Mouse (Mus musculus): ENCODE measurements around the gene Olfr10. TPM values are rescaled to one million over a fixed set of nuclear protein-coding genes. Genes with fewer than 3 reads are reported as not detected.

Olfr10 gene
- polyA plus RNA-seq, 1 experiment = not detected

DNA sequence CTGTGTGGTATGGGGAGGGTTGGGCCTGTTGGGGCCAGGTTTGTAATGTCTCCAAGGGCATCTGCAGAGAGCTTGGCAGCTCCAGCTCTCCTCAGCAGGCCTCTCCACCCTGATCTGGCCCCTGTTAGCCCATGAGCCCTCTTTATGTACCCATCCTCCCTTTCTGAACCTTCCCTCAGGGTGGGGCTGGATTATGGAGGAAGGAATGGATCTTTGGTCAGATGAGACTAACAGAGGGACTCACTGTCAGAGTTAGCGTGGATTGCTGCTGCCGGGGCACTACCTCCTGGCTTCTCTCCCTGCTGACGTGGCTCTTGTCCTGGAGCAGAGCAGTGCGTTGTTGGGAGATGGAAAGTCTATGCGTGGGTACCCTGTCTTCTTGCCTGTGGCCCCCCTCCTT, 42.3 kb upstream of the Olfr10 start:
- H3K79me2 ChIP-seq (ENCODE audit: control insufficient read depth, insufficient read depth) = peaks cover 38% of the 10 kb centered on the region
- H3K79me3 ChIP-seq (ENCODE audit: low read depth) = peaks cover 7% of the 10 kb centered on the region
- H3K36me3 ChIP-seq (ENCODE audit: control insufficient read depth, insufficient read depth) = peaks cover 58% of the 10 kb centered on the region
- H3K27me3 ChIP-seq (ENCODE audit: control insufficient read depth, insufficient read depth, insufficient read length) = no peaks in the 10 kb centered on the region
- no peak overlapping the region for H3ac ChIP-seq (ENCODE audit: control insufficient read depth, insufficient read length, low read depth)
- no peak overlapping the region for H3K4me3 ChIP-seq (ENCODE audit: insufficient read depth, poor library complexity, severe bottlenecking)
- TF ChIP-seq MYOD1 (IDR thresholded peaks at IDR 0.05; ENCODE audit: control insufficient read depth, insufficient read length, low read depth) (no peak), MYOG (IDR thresholded peaks at IDR 0.05; ENCODE audit: control insufficient read depth, extremely low read depth, insufficient read length) (no peak), FOSL1 (IDR thresholded peaks at IDR 0.05; ENCODE audit: insufficient read depth, low read length, poor library complexity, severe bottlenecking) (no peak), USF1 (IDR thresholded peaks at IDR 0.05; ENCODE audit: low read depth) (no peak), CEBPB (IDR thresholded peaks at IDR 0.05; ENCODE audit: low read depth) (no peak), CTCF (IDR thresholded peaks at IDR 0.05; ENCODE audit: control insufficient read depth, insufficient read depth, insufficient read length) (no peak), MAX (IDR thresholded peaks at IDR 0.05) (no peak)

DNA sequence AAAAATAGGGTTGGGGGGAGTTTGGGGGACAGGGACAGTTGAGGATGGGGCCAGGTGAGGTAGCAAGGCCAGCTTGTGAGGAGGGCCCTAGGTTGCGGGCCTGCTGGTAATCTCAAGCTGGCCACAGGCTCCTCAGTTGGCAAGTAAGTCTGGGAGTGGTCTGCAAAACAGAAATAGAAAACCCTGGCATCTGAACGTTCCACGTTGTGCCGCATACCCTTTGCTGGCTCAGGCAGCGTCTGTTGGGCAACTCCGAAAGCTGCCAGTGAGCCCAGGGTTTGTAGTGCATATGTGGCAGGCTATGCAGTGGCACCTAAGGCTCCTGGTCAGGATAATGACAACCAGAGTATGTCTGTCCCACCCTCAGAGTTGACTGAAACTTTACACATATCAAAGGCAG, 41.4 kb upstream of the Olfr10 start:
- Histone ChIP-seq H3K27me3 (ENCODE audit: control insufficient read depth, insufficient read depth, insufficient read length) (no peaks in the 10 kb centered on the region), H3K4me3 (ENCODE audit: insufficient read depth, poor library complexity, severe bottlenecking) (no peak overlapping the region), H3K36me3 (ENCODE audit: control insufficient read depth, insufficient read depth) (peaks cover 51% of the 10 kb centered on the region), H3K79me2 (ENCODE audit: control insufficient read depth, insufficient read depth) (peaks cover 38% of the 10 kb centered on the region), H3ac (ENCODE audit: control insufficient read depth, insufficient read length, low read depth) (no peak overlapping the region), H3K79me3 (ENCODE audit: low read depth) (peaks cover 7% of the 10 kb centered on the region)
- TF ChIP-seq CTCF (IDR thresholded peaks at IDR 0.05; ENCODE audit: control insufficient read depth, insufficient read depth, insufficient read length) = no peak
- TF ChIP-seq USF1 (IDR thresholded peaks at IDR 0.05; ENCODE audit: low read depth) = no peak
- no peak for TF ChIP-seq CEBPB (IDR thresholded peaks at IDR 0.05; ENCODE audit: low read depth)
- no peak for TF ChIP-seq FOSL1 (IDR thresholded peaks at IDR 0.05; ENCODE audit: insufficient read depth, low read length, poor library complexity, severe bottlenecking)
- no peak for TF ChIP-seq MYOD1 (IDR thresholded peaks at IDR 0.05; ENCODE audit: control insufficient read depth, insufficient read length, low read depth)

DNA sequence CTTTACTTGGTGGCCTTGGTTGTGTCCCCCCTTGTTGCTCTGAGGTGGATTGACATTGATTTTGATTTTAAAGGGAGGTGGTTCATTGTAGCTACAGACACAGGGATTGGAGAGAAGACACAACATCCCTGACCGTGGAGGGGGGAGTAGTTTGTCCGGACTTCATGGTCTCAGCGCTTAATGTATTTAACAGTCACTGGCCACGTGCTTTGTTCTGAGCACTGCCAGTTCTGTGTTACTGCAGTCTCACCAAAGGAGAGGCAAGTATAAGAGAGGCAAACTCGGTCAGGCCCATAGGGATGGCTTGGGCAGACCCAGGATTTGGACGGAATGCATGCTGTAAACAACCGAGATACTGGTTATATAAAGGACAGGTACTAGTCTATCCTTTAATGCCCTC, 40.5 kb upstream of the Olfr10 start:
- Histone ChIP-seq H3ac (ENCODE audit: control insufficient read depth, insufficient read length, low read depth) (no peak overlapping the region), H3K36me3 (ENCODE audit: control insufficient read depth, insufficient read depth) (peaks cover 42% of the 10 kb centered on the region), H3K79me2 (ENCODE audit: control insufficient read depth, insufficient read depth) (peaks cover 29% of the 10 kb centered on the region), H3K27me3 (ENCODE audit: control insufficient read depth, insufficient read depth, insufficient read length) (no peaks in the 10 kb centered on the region), H3K79me3 (ENCODE audit: low read depth) (peaks cover 4% of the 10 kb centered on the region), H3K4me3 (ENCODE audit: insufficient read depth, poor library complexity, severe bottlenecking) (no peak overlapping the region)
- TF ChIP-seq CEBPB (IDR thresholded peaks at IDR 0.05; ENCODE audit: low read depth) = no peak
- TF ChIP-seq USF1 (IDR thresholded peaks at IDR 0.05; ENCODE audit: low read depth) = no peak
- no peak for TF ChIP-seq MYOD1 (IDR thresholded peaks at IDR 0.05; ENCODE audit: control insufficient read depth, insufficient read length, low read depth)
- no peak for TF ChIP-seq CTCF (IDR thresholded peaks at IDR 0.05; ENCODE audit: control insufficient read depth, insufficient read depth, insufficient read length)
- no peak for TF ChIP-seq MAX (IDR thresholded peaks at IDR 0.05)
- no peak for TF ChIP-seq MYOG (IDR thresholded peaks at IDR 0.05; ENCODE audit: control insufficient read depth, extremely low read depth, insufficient read length)
- TF ChIP-seq FOSL1 (IDR thresholded peaks at IDR 0.05; ENCODE audit: insufficient read depth, low read length, poor library complexity, severe bottlenecking) = no peak

DNA sequence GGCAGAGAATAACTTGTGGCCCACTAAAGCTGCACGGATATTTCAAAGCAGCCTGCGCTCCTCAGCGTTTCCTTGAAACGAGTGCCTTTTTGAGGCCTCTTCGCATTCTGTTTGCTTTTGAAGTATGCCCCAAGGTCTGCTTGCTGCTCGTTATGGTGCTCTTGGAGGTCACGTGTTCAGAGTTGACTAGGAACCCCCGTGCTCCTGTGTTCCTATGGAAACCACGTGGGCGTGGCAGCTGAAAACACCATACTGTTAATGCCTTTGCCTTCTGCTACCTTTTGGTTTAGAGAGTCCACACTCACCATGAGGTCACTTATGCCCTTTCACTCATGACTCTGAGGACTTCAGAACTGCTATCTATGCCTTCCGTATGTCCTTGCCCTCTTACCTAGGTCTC, 39.9 kb upstream of the Olfr10 start:
- no peak overlapping the region for H3ac ChIP-seq (ENCODE audit: control insufficient read depth, insufficient read length, low read depth)
- H3K79me2 ChIP-seq (ENCODE audit: control insufficient read depth, insufficient read depth) = peaks cover 28% of the 10 kb centered on the region
- no peak for TF ChIP-seq MAX (IDR thresholded peaks at IDR 0.05)
- no peak for TF ChIP-seq CEBPB (IDR thresholded peaks at IDR 0.05; ENCODE audit: low read depth)
- no peak for TF ChIP-seq MYOG (IDR thresholded peaks at IDR 0.05; ENCODE audit: control insufficient read depth, extremely low read depth, insufficient read length)
- TF ChIP-seq USF1 (IDR thresholded peaks at IDR 0.05; ENCODE audit: low read depth) = no peak
- no peak for TF ChIP-seq MYOD1 (IDR thresholded peaks at IDR 0.05; ENCODE audit: control insufficient read depth, insufficient read length, low read depth)
- TF ChIP-seq FOSL1 (IDR thresholded peaks at IDR 0.05; ENCODE audit: insufficient read depth, low read length, poor library complexity, severe bottlenecking) = no peak
- no peak for TF ChIP-seq CTCF (IDR thresholded peaks at IDR 0.05; ENCODE audit: control insufficient read depth, insufficient read depth, insufficient read length)
- H3K36me3 ChIP-seq (ENCODE audit: control insufficient read depth, insufficient read depth) = peaks cover 39% of the 10 kb centered on the region
- peaks cover 4% of the 10 kb centered on the region for H3K79me3 ChIP-seq (ENCODE audit: low read depth)
- H3K4me3 ChIP-seq (ENCODE audit: insufficient read depth, poor library complexity, severe bottlenecking) = no peak overlapping the region
- no peaks in the 10 kb centered on the region for H3K27me3 ChIP-seq (ENCODE audit: control insufficient read depth, insufficient read depth, insufficient read length)

DNA sequence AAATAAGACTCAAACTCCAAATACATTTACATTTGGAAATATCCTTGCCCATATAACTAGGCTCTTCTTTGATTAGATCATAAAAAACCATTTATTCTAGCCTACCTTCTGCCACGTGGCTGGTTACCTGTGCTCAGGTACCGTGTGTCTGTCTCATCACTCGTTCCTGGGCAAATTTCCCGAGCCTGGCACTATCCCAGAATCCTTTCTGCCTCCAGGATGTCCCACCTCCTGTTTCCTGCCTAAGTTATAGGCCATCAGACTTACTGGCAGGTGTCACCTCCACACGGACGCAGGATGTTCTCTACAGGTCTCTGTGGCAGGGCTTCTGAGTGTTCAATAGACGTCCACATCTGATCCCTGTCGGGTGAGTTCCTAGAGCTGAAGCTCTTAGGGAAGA, 39.4 kb upstream of the Olfr10 start:
- H3K36me3 ChIP-seq (ENCODE audit: control insufficient read depth, insufficient read depth) = peaks cover 34% of the 10 kb centered on the region
- H3K79me2 ChIP-seq (ENCODE audit: control insufficient read depth, insufficient read depth) = peaks cover 23% of the 10 kb centered on the region
- no peaks in the 10 kb centered on the region for H3K27me3 ChIP-seq (ENCODE audit: control insufficient read depth, insufficient read depth, insufficient read length)
- peaks cover 4% of the 10 kb centered on the region for H3K79me3 ChIP-seq (ENCODE audit: low read depth)
- no peak overlapping the region for H3ac ChIP-seq (ENCODE audit: control insufficient read depth, insufficient read length, low read depth)
- TF ChIP-seq MYOG (IDR thresholded peaks at IDR 0.05; ENCODE audit: control insufficient read depth, extremely low read depth, insufficient read length) = no peak
- TF ChIP-seq USF1 (IDR thresholded peaks at IDR 0.05; ENCODE audit: low read depth) = no peak
- no peak for TF ChIP-seq FOSL1 (IDR thresholded peaks at IDR 0.05; ENCODE audit: insufficient read depth, low read length, poor library complexity, severe bottlenecking)
- no peak for TF ChIP-seq MAX (IDR thresholded peaks at IDR 0.05)
- no peak for TF ChIP-seq CTCF (IDR thresholded peaks at IDR 0.05; ENCODE audit: control insufficient read depth, insufficient read depth, insufficient read length)
- no peak for TF ChIP-seq CEBPB (IDR thresholded peaks at IDR 0.05; ENCODE audit: low read depth)
- no peak for TF ChIP-seq MYOD1 (IDR thresholded peaks at IDR 0.05; ENCODE audit: control insufficient read depth, insufficient read length, low read depth)
- no peak overlapping the region for H3K4me3 ChIP-seq (ENCODE audit: insufficient read depth, poor library complexity, severe bottlenecking)

DNA sequence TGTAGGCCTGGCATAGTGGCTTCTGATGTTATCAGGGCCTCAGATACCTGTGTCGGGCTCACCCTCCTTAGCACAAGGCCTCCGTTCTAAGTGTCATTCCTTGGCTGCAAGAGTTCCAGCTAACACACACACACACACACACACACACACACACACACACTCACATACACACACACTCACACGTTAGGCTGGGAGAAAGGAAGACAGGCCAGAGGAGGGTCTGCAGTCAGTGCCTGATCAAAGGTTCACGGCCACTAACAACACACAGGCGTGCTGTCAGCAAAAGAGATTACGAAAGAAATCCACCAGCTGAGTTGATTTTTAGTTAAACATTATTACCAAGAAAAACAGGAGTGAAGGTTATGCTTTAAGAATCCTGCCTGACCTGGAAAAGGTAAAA, 37.9 kb upstream of the Olfr10 start:
- no peaks in the 10 kb centered on the region for H3K27me3 ChIP-seq (ENCODE audit: control insufficient read depth, insufficient read depth, insufficient read length)
- peaks cover 19% of the 10 kb centered on the region for H3K36me3 ChIP-seq (ENCODE audit: control insufficient read depth, insufficient read depth)
- H3K79me2 ChIP-seq (ENCODE audit: control insufficient read depth, insufficient read depth) = peaks cover 8% of the 10 kb centered on the region
- H3K79me3 ChIP-seq (ENCODE audit: low read depth) = peaks cover 2% of the 10 kb centered on the region
- no peak for TF ChIP-seq CTCF (IDR thresholded peaks at IDR 0.05; ENCODE audit: control insufficient read depth, insufficient read depth, insufficient read length)
- no peak for TF ChIP-seq MYOD1 (IDR thresholded peaks at IDR 0.05; ENCODE audit: control insufficient read depth, insufficient read length, low read depth)
- no peak for TF ChIP-seq MAX (IDR thresholded peaks at IDR 0.05)
- TF ChIP-seq FOSL1 (IDR thresholded peaks at IDR 0.05; ENCODE audit: insufficient read depth, low read length, poor library complexity, severe bottlenecking) = no peak
- no peak for TF ChIP-seq USF1 (IDR thresholded peaks at IDR 0.05; ENCODE audit: low read depth)
- H3K4me3 ChIP-seq (ENCODE audit: insufficient read depth, poor library complexity, severe bottlenecking) = no peak overlapping the region
- no peak overlapping the region for H3ac ChIP-seq (ENCODE audit: control insufficient read depth, insufficient read length, low read depth)
